Comparison of ENCODE assay signal across 9 mouse cellular contexts in genomic region chr9:62817828-62818614, GRCm38 (mm10). TPM values are rescaled to one million over a fixed set of nuclear protein-coding genes. Genes with fewer than 3 reads are reported as not detected.
A peak's percentile ranks its signal among the peaks of the same experiment; 100 is the strongest.
DNase-seq lines count a peak whose midpoint lies in the region; ATAC-seq and TF ChIP-seq lines count a peak whose summit lies in the region.
"Had no signal": no experiment of that assay in that cellular context is flagged by ENCODE, and none has a peak within 500 bp of the region (broad histone marks: within the 10 kb centered on the region; RNA-seq: fewer than 3 reads in every experiment).

No protein-coding gene starts in this region.

- intact Hi-C loops in heart, postnatal 36 days (cut with DNase I) = loop anchor here (10.0 kb wide), 1 partner anchor 557 kb away; the partner anchor contains the start of gene Map2k5

- dilution Hi-C loops in CH12.LX (cut with MboI; ENCODE audit: extremely low pct_ligation_motif_present, extremely low pct_unique_long_range_greater_than_20kb, low sequenced_read_pairs) = no loop called here

- H3K79me2 ChIP-seq in CH12.LX (replicated peaks; ENCODE audit: control insufficient read depth, extremely low read depth, insufficient read depth, poor library complexity, severe bottlenecking) = no peaks in the 10 kb centered on the region

- H3K9ac ChIP-seq in heart, embryonic 13.5 days = no peak overlapping the region
- H3K9ac ChIP-seq in CH12.LX (ENCODE audit: insufficient read depth, low read depth) = no peak overlapping the region

- no peak overlapping the region for H3K4me2 ChIP-seq in heart, embryonic 13.5 days
- H3K4me2 ChIP-seq in CH12.LX (ENCODE audit: insufficient read depth, low read depth, poor library complexity, severe bottlenecking) = no peak overlapping the region

- no peak overlapping the region for H3K4me3 ChIP-seq in heart, embryonic 13.5 days
- no peak overlapping the region for H3K4me3 ChIP-seq in CH12.LX (replicated peaks in 1 of 3; ENCODE audit: low read depth in 2 of 3, low read length in 2 of 3, poor library complexity in 1 of 3)

- ATAC-seq in heart, embryonic 13.5 days (ENCODE audit: extremely low read depth, insufficient number of reproducible peaks, low FRiP score, low TSS enrichment) = no peak

- H3K27ac ChIP-seq in heart, embryonic 13.5 days (replicated peaks) = peak overlapping the region; percentile 75
- peak overlapping the region; percentile 90 for H3K27ac ChIP-seq in CH12.LX (ENCODE audit: insufficient read depth, low read depth)

- H3K27me3 ChIP-seq in heart, embryonic 13.5 days (replicated peaks) = no peaks in the 10 kb centered on the region
- H3K27me3 ChIP-seq in CH12.LX (replicated peaks) = no peaks in the 10 kb centered on the region

- no peak for TF ChIP-seq RAD21 in CH12.LX (IDR thresholded peaks at IDR 0.05; ENCODE audit: low read depth, low read length)

- in situ Hi-C loops in CH12.LX (cut with MboI; ENCODE audit: low pct_ligation_motif_present, low pct_unique_long_range_greater_than_20kb, low sequenced_read_pairs) = loop anchor here (25.0 kb wide), 1 partner anchor 569 kb away; the partner anchor contains the start of genes 2300009A05Rik and Map2k5

- TF ChIP-seq EP300 in CH12.LX (IDR thresholded peaks at IDR 0.05; ENCODE audit: low read length) = no peak

- TF ChIP-seq POLR2A in CH12.LX (IDR thresholded peaks at IDR 0.05; ENCODE audit: low read depth, low read length) = no peak

- peaks cover 26% of the 10 kb centered on the region for H3K4me1 ChIP-seq in heart, embryonic 13.5 days
- peaks cover 18 to 47% of the 10 kb centered on the region in 2 experiments for H3K4me1 ChIP-seq in CH12.LX (ENCODE audit: control insufficient read depth in 1 of 2, insufficient read depth in 2 of 2)

- DNase-seq in heart, postnatal 36 days = no peak
- no peak for DNase-seq in CH12.LX (ENCODE audit: extremely low read depth)
- DNase-seq in brain, adult 2 months (ENCODE audit: low read depth, low spot score) = peak; percentile 21
- peak; percentile 49 for DNase-seq in lung, postnatal 14 days
- DNase-seq in right cerebral cortex, postnatal 10 days (ENCODE audit: low spot score in 2 of 2) = no peak
- DNase-seq in testis, postnatal 10 days (ENCODE audit: low spot score) = no peak
- DNase-seq in embryo, embryonic 9.5 days (ENCODE audit: extremely low spot score) = no peak

- no peak for TF ChIP-seq CTCF in CH12.LX (conservative IDR thresholded peaks at IDR 0.05 in 1 of 2, IDR thresholded peaks at IDR 0.05 in 1 of 2; ENCODE audit: low read depth in 2 of 2, low read length in 2 of 2)

- H3K36me3 ChIP-seq in heart, embryonic 13.5 days = no peaks in the 10 kb centered on the region
- H3K36me3 ChIP-seq in CH12.LX (replicated peaks in 1 of 2; ENCODE audit: control insufficient read depth in 1 of 2, insufficient read depth in 1 of 2, low read length in 1 of 2) = no peaks in the 10 kb centered on the region
- H3K36me3 ChIP-seq: G1E had no signal

- 59% methylated on average over 4 of the region's 4 CpGs for WGBS in heart, embryonic 13.5 days

- H3K9me3 ChIP-seq in heart, embryonic 13.5 days = no peaks in the 10 kb centered on the region
- no peaks in the 10 kb centered on the region for H3K9me3 ChIP-seq in CH12.LX (replicated peaks; ENCODE audit: low read length)
- H3K9me3 ChIP-seq: G1E had no signal

TF ChIP-seq in CH12.LX, 34 proteins besides CTCF, POLR2A, EP300 and RAD21:
- TF ChIP-seq TCF12 (IDR thresholded peaks at IDR 0.05; ENCODE audit: low read depth, low read length) (no peak), ETS1 (conservative IDR thresholded peaks at IDR 0.05; ENCODE audit: low read depth, low read length) (no peak), ZNF384 (IDR thresholded peaks at IDR 0.05; ENCODE audit: low read depth, low read length) (no peak), ZC3H11A (IDR thresholded peaks at IDR 0.05; ENCODE audit: low read depth, low read length) (no peak), IRF4 (IDR thresholded peaks at IDR 0.05; ENCODE audit: low read depth, low read length) (no peak), MYC (IDR thresholded peaks at IDR 0.05; ENCODE audit: low read depth, low read length) (no peak), NELFE (IDR thresholded peaks at IDR 0.05; ENCODE audit: low read depth, low read length) (no peak), MXI1 (IDR thresholded peaks at IDR 0.05; ENCODE audit: low read depth, low read length) (no peak), NRF1 (IDR thresholded peaks at IDR 0.05; ENCODE audit: low read depth, low read length) (no peak), PAX5 (IDR thresholded peaks at IDR 0.05; ENCODE audit: low read length) (no peak), RCOR1 (conservative IDR thresholded peaks at IDR 0.05; ENCODE audit: low read depth, low read length) (no peak), BHLHE40 (IDR thresholded peaks at IDR 0.05; ENCODE audit: low read depth, low read length) (no peak), E2F4 (IDR thresholded peaks at IDR 0.05; ENCODE audit: insufficient replicate concordance, low read depth, low read length) (no peak), SMC3 (IDR thresholded peaks at IDR 0.05; ENCODE audit: low read depth, low read length) (no peak)
TF ChIP-seq in CH12.LX: peak in this region for 0.

RNA-seq across cellular contexts. Expression of gene Fem1b, which starts 6.3 kb away (rescaled TPM):
- polyA plus RNA-seq in heart, embryonic 13.5 days (2015; fragmentation: Nextera tagmentation; extraction: Ambion mirVana) = 12.2 and 12.7 TPM in 2 replicates
- total RNA-seq in heart, postnatal 36 days (2021) = 10 to 100 TPM; 16.2 to 16.9 TPM
- total RNA-seq in CH12.LX (2012; rRNA removed) (34.6 and 35.6 TPM in 2 replicates), CH12.LX (2014; rRNA removed) (30.0 and 30.1 TPM in 2 replicates)
- 26.6 and 26.8 TPM in 2 replicates for polyA plus RNA-seq in CH12.LX (2012; ENCODE audit: insufficient read length, low read depth)

RNA-seq across cellular contexts. Expression of gene Cln6, which starts 20.6 kb away (rescaled TPM):
- 18.8 and 19.5 TPM in 2 replicates for polyA plus RNA-seq in heart, embryonic 13.5 days (2015; fragmentation: Nextera tagmentation; extraction: Ambion mirVana)
- 10 to 100 TPM; 23.8 to 26.6 TPM for total RNA-seq in heart, postnatal 36 days (2021)
- 22.6 and 25.3 TPM in 2 replicates for total RNA-seq in CH12.LX (2012; rRNA removed)
- total RNA-seq in CH12.LX (2014; rRNA removed) = 16.2 and 17.8 TPM in 2 replicates
- polyA plus RNA-seq in CH12.LX (2012; ENCODE audit: insufficient read length, low read depth) = 29.4 and 35.1 TPM in 2 replicates

RNA-seq across cellular contexts. Expression of gene Calml4, which starts 39.9 kb away (rescaled TPM):
- 1.7 and 2.4 TPM in 2 replicates for polyA plus RNA-seq in heart, embryonic 13.5 days (2015; fragmentation: Nextera tagmentation; extraction: Ambion mirVana)
- total RNA-seq in heart, postnatal 36 days (2021) = 1 to 10 TPM; 1.1 to 1.4 TPM
- total RNA-seq in CH12.LX (2012; rRNA removed) (not detected in 2 replicates), CH12.LX (2014; rRNA removed) (not detected in 2 replicates)
- polyA plus RNA-seq in CH12.LX (2012; ENCODE audit: insufficient read length, low read depth) = not detected in 2 replicates

Comparison
In these comparisons a context has a peak if more than half of its experiments do, and no peak if none do; other contexts are left out.
1. DNase-seq: peak in brain, adult 2 months (single experiment) and lung, postnatal 14 days (single experiment); none in heart, postnatal 36 days (0 of 2), CH12.LX (single experiment), right cerebral cortex, postnatal 10 days (0 of 2), testis, postnatal 10 days (single experiment) and embryo, embryonic 9.5 days (single experiment).